Mouse (Mus musculus) liver, embryonic 14.5 days (tissue): ENCODE data around the gene Zbtb34. TPM values are rescaled to one million over a fixed set of nuclear protein-coding genes. Genes with fewer than 3 reads are reported as not detected.

Experiments
- ATAC-seq: fragments of 200-750 bp; cut with Nextera tagmentation; 2 replicates; pipeline ENCODE4 v1.8.0; 2017; ENCODE audit warnings: moderate number of reproducible peaks, mild to moderate bottlenecking, moderate library complexity; ENCODE audit not compliant: insufficient read depth
- DNase-seq, 3 experiments: peaks; one replicate each; pipeline ENCODE4 v3.0.0-alpha.2; 2012 to 2013; ENCODE audit warnings: low read depth in 3 of 3, low spot score in 3 of 3
- H3K27ac ChIP-seq: fragments of 300-500 bp; sonication (generic); 2 replicates; pipeline ENCODE4 v1.5.1; 2014; ENCODE audit warnings: moderate library complexity, mild to moderate bottlenecking, control low read depth, inconsistent platforms
- H3K27me3 ChIP-seq: fragments of 300-500 bp; sonication (generic); 2 replicates; pipeline ENCODE4 v1.6.1; 2014; ENCODE audit warnings: mild to moderate bottlenecking, low read length, moderate library complexity; ENCODE audit not compliant: control insufficient read depth, insufficient read depth
- H3K36me3 ChIP-seq: fragments of 300-500 bp; sonication (generic); replicated peaks from 2 replicates; pipeline ENCODE4 v1.6.1; 2014; ENCODE audit warnings: low read depth; ENCODE audit not compliant: control insufficient read depth, insufficient read depth
- H3K4me1 ChIP-seq, 2 experiments: fragments of 200-500 bp in 1 of 2; fragments of 300-500 bp in 1 of 2; sonication (generic) in 1 of 2; replicated peaks; 2 replicates each; pipeline ENCODE4 v1.6.1; 2012 to 2014; ENCODE audit warnings: antibody characterized with exemption in 1 of 2, inconsistent platforms in 1 of 2, low read length in 1 of 2; ENCODE audit not compliant: control insufficient read depth in 2 of 2, insufficient read depth in 2 of 2
- H3K4me2 ChIP-seq: fragments of 300-500 bp; sonication (generic); 2 replicates; pipeline ENCODE4 v1.6.1; 2014; ENCODE audit warnings: low read depth, mild to moderate bottlenecking, control low read depth, moderate library complexity
- H3K4me3 ChIP-seq, 2 experiments: fragments of 200-500 bp in 1 of 2; fragments of 300-500 bp in 1 of 2; sonication (generic) in 1 of 2; 2 replicates each; pipeline ENCODE4 v1.5.1; 2012 to 2014; ENCODE audit warnings: low read depth in 2 of 2, low read length in 2 of 2, mild to moderate bottlenecking in 2 of 2, control low read depth in 1 of 2, inconsistent platforms in 1 of 2, moderate library complexity in 1 of 2; ENCODE audit not compliant: insufficient read depth in 1 of 2
- H3K9ac ChIP-seq: fragments of 300-500 bp; sonication (generic); replicated peaks from 2 replicates; pipeline ENCODE4 v1.6.1; 2014; ENCODE audit warnings: mild to moderate bottlenecking, control low read depth, moderate library complexity
- H3K9me3 ChIP-seq: fragments of 300-500 bp; sonication (generic); 2 replicates; pipeline ENCODE4 v1.6.1; 2016; ENCODE audit warnings: low read length, mixed read lengths; ENCODE audit not compliant: control insufficient read depth
- CTCF ChIP-seq: IDR thresholded peaks from 2 replicates; pipeline ENCODE4 v1.5.1; 2016; ENCODE audit warnings: antibody characterized with exemption, low read depth, control low read depth
- EP300 ChIP-seq: IDR thresholded peaks from 2 replicates; pipeline ENCODE4 v1.6.1; 2016; ENCODE audit warnings: antibody characterized with exemption, low read depth
- WGBS: fragments of 180-500 bp; shearing (Covaris S2); extraction: QIAGEN DNeasy Blood & Tissue Kit; methylation state at CpG from one replicate; pipeline ENCODE4 v1.1.7; 2014; ENCODE audit not compliant: insufficient replicate concordance; 5-methylcytosine and 5-hydroxymethylcytosine counted together
- polyA plus RNA-seq, 2 experiments: library from polyadenylated mRNA; depleted of rRNA in 1 of 2; stranded (reverse) in 1 of 2; unstranded in 1 of 2; fragments of >200 nt; fragmentation: Nextera tagmentation in 1 of 2; extraction: Ambion mirVana in 1 of 2; gene quantifications; 2 replicates each; pipeline versions ENCODE4 v1.2.1 to v1.2.3; 2012 to 2014

Zbtb34 gene
- polyA plus RNA-seq (2012; rRNA removed) (3.7 and 3.9 TPM in 2 replicates), polyA plus RNA-seq (2014; fragmentation: Nextera tagmentation; extraction: Ambion mirVana) (1.3 and 1.8 TPM in 2 replicates)

DNA sequence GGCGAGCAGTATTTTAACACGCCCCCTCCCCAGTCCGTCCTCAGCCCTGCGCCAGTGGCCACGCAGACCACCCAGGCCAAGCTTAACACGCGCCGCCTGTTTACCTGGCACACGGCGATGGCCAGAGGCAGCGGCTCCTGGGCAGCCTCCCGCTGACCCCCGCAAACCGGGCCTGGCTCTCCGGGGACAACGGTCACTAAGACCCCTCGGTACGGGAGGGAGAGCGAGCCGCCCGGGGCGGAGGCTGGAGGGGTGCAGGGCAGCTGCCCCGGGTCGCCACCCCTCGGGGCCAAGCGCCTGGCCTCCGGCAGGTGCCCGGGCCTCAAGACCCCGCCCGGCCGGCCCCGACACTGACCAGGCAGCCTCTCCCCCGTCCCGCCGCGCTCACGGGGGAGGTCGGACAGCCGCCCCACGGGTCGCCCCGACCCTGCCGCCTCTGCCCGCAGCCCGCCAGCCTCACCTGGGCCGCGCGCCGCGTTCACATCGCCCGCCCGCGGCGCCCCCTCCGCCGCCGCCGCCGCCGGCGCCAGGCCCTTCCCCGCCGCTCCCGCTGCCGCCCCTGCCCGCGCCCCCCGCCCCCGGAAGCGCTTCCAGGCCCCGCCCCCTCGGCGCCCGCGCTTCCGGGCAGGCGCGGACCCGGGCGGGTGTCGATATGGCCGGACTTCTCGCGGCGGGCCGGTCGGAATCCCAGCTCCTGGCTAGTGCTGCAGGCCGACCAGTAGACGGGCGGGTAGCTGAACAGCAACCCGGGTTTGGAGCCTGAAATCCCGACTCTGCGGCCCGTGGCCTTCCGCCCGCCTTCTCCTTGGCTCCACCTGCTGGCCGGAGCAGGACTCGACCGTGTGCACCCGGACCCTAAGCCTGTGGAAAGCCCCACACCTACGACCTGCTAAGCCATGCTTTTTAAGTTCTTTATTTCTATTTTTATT, at the start of gene Zbtb34:
Zbtb34 (minus strand) TSS at position 554 of the 929 bp plus-strand sequence.
- H3K9me3 ChIP-seq, result no peaks in the 10 kb centered on the region
- H3K9ac ChIP-seq, result peak within 1 kb of the TSS; percentile 93
- no peak for TF ChIP-seq EP300
- TF ChIP-seq CTCF, result peak; percentile 95
- H3K4me1 ChIP-seq, result peaks cover 3 to 16% of the 10 kb centered on the region in 2 experiments
- peak within 1 kb of the TSS; percentile 56 for H3K27ac ChIP-seq
- WGBS, result under 1% methylated on average over 95 of the region's 102 CpGs
- peak; percentile 76 for ATAC-seq
- peak within 1 kb of the TSS; percentile 78 to 98 for H3K4me3 ChIP-seq
- no peaks in the 10 kb centered on the region for H3K27me3 ChIP-seq
- peak within 1 kb of the TSS; percentile 87 for H3K4me2 ChIP-seq
- no peaks in the 10 kb centered on the region for H3K36me3 ChIP-seq
- peak; percentile 28 to 41 (median 36) for DNase-seq

DNA sequence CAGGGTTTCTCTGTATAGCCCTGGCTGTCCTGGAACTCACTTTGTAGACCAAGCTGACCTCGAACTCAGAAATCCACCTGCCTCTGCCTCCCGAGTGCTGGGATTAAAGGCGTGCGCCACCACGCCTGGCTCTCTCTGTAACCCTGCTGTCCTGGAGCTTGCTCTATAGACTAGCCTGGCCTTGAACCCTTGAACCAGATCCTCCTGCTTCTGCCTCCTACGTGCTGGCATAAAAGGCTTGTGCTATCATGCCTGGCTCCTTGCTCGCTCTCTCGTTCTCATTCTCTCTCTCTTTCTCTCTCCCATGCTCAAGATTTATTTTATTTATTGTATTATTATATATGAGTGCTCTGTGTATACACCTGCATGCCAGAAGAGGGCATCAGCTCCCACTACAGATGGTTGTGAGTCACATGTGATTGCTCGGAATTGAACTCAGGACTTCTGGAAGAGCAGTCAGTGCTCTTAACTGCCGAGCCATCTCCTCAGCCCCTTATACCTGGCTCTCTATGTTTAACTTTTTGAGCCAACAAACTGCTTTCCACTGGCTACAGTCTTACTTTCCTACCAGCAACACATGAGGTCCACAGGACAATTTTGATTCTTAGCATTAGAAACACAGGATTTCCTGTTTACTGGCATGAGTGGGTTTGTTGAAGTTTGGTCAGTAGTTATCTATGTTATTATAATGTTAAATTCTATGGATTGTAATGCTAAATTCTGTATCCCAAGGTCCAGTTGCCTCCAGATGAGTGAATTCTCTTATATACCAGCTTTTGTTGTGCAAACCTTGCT, 47.0 kb upstream of the Zbtb34 start:
- TF ChIP-seq EP300, result no peak
- peak; percentile 2; the same call in 1 of the 2 replicates for TF ChIP-seq CTCF

DNA sequence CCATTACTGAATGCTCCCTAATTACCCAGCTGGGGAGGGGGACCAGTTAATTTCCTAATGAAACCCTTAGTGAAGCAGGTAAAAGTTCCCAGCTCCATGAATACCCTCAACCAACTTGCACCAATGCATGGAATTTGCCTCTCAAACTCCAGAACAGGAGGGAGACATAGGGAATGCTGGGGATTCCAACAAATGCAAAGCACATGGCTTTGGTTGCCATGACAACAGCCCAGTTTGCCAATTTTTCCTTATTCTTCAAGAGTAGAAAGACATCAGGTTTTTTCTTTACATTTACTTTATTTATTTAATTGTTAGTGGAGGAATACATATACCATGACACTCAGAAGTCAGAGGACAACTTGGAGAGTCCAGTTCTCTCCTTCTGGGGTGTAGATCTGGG, 44.8 kb upstream of the Zbtb34 start:
- H3K4me2 ChIP-seq, result no peak overlapping the region
- no peaks in the 10 kb centered on the region for H3K27me3 ChIP-seq
- DNase-seq (no peak), ATAC-seq (no peak)
- H3K9ac ChIP-seq, result no peak overlapping the region
- H3K9me3 ChIP-seq, result no peaks in the 10 kb centered on the region
- H3K4me1 ChIP-seq, result no peaks in the 10 kb centered on the region
- TF ChIP-seq EP300 (no peak), CTCF (no peak)
- no peaks in the 10 kb centered on the region for H3K36me3 ChIP-seq
- H3K27ac ChIP-seq, result no peak overlapping the region
- no peak overlapping the region for H3K4me3 ChIP-seq

More for the DNA sequence above, 47.0 kb upstream of the Zbtb34 start:
- no peak for ATAC-seq
- Histone ChIP-seq H3K4me3 (no peak overlapping the region), H3K27me3 (no peaks in the 10 kb centered on the region), H3K27ac (no peak overlapping the region), H3K9ac (no peak overlapping the region), H3K36me3 (no peaks in the 10 kb centered on the region), H3K4me2 (no peak overlapping the region), H3K4me1 (no peaks in the 10 kb centered on the region), H3K9me3 (no peaks in the 10 kb centered on the region)
- WGBS, result 62% methylated on average over 10 of the region's 10 CpGs
- DNase-seq, result no peak

DNA sequence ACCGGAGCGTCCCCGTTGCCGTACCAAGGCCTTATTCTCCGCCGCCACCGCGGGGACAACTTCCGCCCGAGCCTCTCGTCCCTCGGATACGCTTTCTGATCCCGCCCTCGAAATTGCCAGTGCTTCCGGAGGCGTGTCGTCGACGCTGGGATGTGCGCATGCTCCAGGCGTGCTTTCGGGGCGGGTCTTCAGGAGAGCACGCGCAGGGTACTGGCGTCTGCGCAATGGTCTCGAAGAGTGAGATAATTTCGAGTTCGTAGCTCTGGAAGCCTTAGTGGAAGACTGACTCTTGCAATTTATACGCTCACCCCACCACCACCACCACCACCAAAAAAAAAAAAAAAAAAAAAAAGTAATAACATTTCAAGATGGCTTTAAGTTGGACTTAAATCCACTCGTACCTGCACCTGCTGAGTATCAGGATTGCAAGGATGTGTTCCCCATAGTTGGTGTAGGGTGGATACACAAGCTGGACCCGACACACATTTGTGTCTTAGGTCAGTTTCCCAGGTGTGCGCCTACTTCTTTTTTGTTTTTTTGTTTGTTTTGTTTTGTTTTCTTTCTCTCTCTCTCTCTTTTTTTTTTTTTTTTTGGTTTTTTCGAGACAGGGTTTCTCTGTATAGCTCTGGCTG, 37.5 kb upstream of the Zbtb34 start, which contains the start of gene Zbtb43:
Zbtb43 (minus strand) TSS at position 94 of the 632 bp plus-strand sequence.
- Histone ChIP-seq H3K9ac (peak within 1 kb of the TSS; percentile 85), H3K36me3 (no peaks in the 10 kb centered on the region; the same call in none of the 2 replicates), H3K27ac (peak within 1 kb of the TSS; percentile 38), H3K27me3 (no peaks in the 10 kb centered on the region), H3K4me1 (peaks cover 6 to 10% of the 10 kb centered on the region in 2 experiments), H3K4me3 (peak within 1 kb of the TSS; percentile 87 to 90), H3K4me2 (peak within 1 kb of the TSS; percentile 71), H3K9me3 (no peaks in the 10 kb centered on the region)
- peak; percentile 95 for ATAC-seq
- 2% methylated on average over 35 of the region's 36 CpGs for WGBS
- peak; percentile 88 to 92 (median 91) for DNase-seq
- TF ChIP-seq CTCF (0 out of 2 replicates have a peak, but pooled peaks have one; percentile 10), EP300 (no peak)
